Mouse (Mus musculus) cortical plate, adult 2 months (tissue): Measurements from ENCODE around the gene Rassf3.

Source experiments
- CTCF ChIP-seq: fragments of 200-500 bp; IDR thresholded peaks from 2 replicates; pipeline ENCODE4 v1.5.1; 2011; ENCODE audit warnings: mild to moderate bottlenecking, control low read depth, low read length; ENCODE audit not compliant: insufficient read depth; ENCODE audit errors: extremely low read depth
- POLR2A ChIP-seq: fragments of 200-500 bp; IDR thresholded peaks from 2 replicates; pipeline ENCODE4 v1.6.1; 2011; ENCODE audit warnings: mild to moderate bottlenecking, low read length, control low read depth; ENCODE audit not compliant: insufficient read depth; ENCODE audit errors: extremely low read depth

DNA sequence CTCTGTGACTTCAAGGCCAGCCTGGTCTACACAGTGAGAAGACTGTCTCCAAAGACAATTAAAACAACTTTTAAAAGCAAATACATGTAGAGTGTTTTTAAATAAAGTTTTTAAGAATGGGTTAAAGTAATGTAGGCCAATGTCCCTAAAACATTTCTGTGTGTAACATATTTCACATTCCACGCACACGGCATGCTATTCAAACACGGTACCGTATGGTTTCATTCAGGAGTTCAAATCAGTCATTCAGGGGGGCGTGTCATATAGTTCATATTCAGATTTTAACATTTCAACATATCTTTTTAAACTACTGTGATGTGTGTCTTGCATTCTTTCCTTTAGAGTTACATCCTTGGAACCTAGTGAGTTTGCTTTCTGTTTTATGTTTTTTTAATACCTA is 7.9 kb downstream of the Rassf3 start:
- TF ChIP-seq POLR2A (no peak), CTCF (no peak)
